Mouse (Mus musculus) right cerebral cortex, adult 2 months (tissue): ENCODE data around the gene Aldh4a1.

Experiments
- DNase-seq, 2 experiments: peaks; one replicate each; pipeline ENCODE4 v3.0.0; 2021 to 2022; ENCODE audit warnings: low spot score in 2 of 2

Aldh4a1 gene

GRCm38 (mm10) chr4:139590446-139590845, 32.2 kb upstream of the Aldh4a1 start:
- DNase-seq, result no peak

- DNase-seq, result no peak
Measured at GRCm38 (mm10) chr4:139592895-139593294, 29.8 kb upstream of the Aldh4a1 start.

GRCm38 (mm10) chr4:139593383-139593782, 29.3 kb upstream of the Aldh4a1 start:
- DNase-seq, result no peak

GRCm38 (mm10) chr4:139594062-139594461, 28.6 kb upstream of the Aldh4a1 start:
- no peak for DNase-seq

- no peak for DNase-seq
Measured at GRCm38 (mm10) chr4:139596715-139597114, 26.0 kb upstream of the Aldh4a1 start.

- no peak for DNase-seq
Measured at GRCm38 (mm10) chr4:139597286-139598284, 25.1 kb upstream of the Aldh4a1 start.

- no peak for DNase-seq
Measured at GRCm38 (mm10) chr4:139598356-139598755, 24.3 kb upstream of the Aldh4a1 start.

GRCm38 (mm10) chr4:139598950-139599518, 23.6 kb upstream of the Aldh4a1 start:
- peak; percentile 76 to 80 for DNase-seq

GRCm38 (mm10) chr4:139601519-139602356, 20.9 kb upstream of the Aldh4a1 start:
- no peak for DNase-seq

GRCm38 (mm10) chr4:139602357-139603244, 20.1 kb upstream of the Aldh4a1 start, which contains the start of gene Gm21969:
TSS of gene Gm21969 (plus strand) at chr4:139603186.
- DNase-seq, result peak; percentile 57 to 67

- no peak for DNase-seq
Measured at GRCm38 (mm10) chr4:139605216-139605615, 17.4 kb upstream of the Aldh4a1 start.

GRCm38 (mm10) chr4:139606732-139607131, 15.9 kb upstream of the Aldh4a1 start:
- no peak for DNase-seq

- DNase-seq, result no peak
Measured at GRCm38 (mm10) chr4:139608975-139609374, 13.7 kb upstream of the Aldh4a1 start.

- no peak for DNase-seq
Measured at GRCm38 (mm10) chr4:139610954-139611353, 11.7 kb upstream of the Aldh4a1 start.

GRCm38 (mm10) chr4:139611542-139611953, 11.1 kb upstream of the Aldh4a1 start:
- peak; percentile 75 to 82 for DNase-seq

- DNase-seq, result no peak
Measured at GRCm38 (mm10) chr4:139614524-139615260, 8.0 kb upstream of the Aldh4a1 start.

GRCm38 (mm10) chr4:139616276-139617000, 6.2 kb upstream of the Aldh4a1 start:
- DNase-seq, result no peak

- no peak for DNase-seq
Measured at GRCm38 (mm10) chr4:139617001-139617364, 5.7 kb upstream of the Aldh4a1 start.

- DNase-seq, result no peak
Measured at GRCm38 (mm10) chr4:139619765-139620164, 2.9 kb upstream of the Aldh4a1 start.
